Mouse (Mus musculus): ENCODE data around the gene Pcbp4. TPM values are rescaled to one million over a fixed set of nuclear protein-coding genes. Genes with fewer than 3 reads are reported as not detected.
A peak's percentile ranks its signal among the peaks of the same experiment; 100 is the strongest.

The Pcbp4 gene
- polyA plus RNA-seq, 1 experiment from 2014 or later: 228 TPM

- no peak overlapping the region for H3K27ac ChIP-seq (ENCODE audit: low read depth, low read length)
- H3K9me3 ChIP-seq (ENCODE audit: control insufficient read depth, low read length): no peaks in the 10 kb centered on the region
- no peak overlapping the region for H3K4me3 ChIP-seq (ENCODE audit: low read length)
- H3K36me3 ChIP-seq (ENCODE audit: control insufficient read depth, insufficient read depth, low read length): peaks cover 23% of the 10 kb centered on the region
- ATAC-seq: no peak
- H3K27me3 ChIP-seq (replicated peaks; ENCODE audit: control insufficient read depth, insufficient read depth, low read length): no peaks in the 10 kb centered on the region
- 79% methylated on average over 15 of the region's 15 CpGs for WGBS
- H3K4me2 ChIP-seq (ENCODE audit: low read length): no peak overlapping the region
- no peak overlapping the region for H3K9ac ChIP-seq (ENCODE audit: low read depth, low read length)
- H3K4me1 ChIP-seq (ENCODE audit: control insufficient read depth, insufficient read depth, low read depth, low read length): peaks cover 46% of the 10 kb centered on the region
Observed at GRCm38 (mm10) chr9:106459946-106460345, 6.9 kb downstream of the Pcbp4 start.

- H3K9me3 ChIP-seq (ENCODE audit: control insufficient read depth, low read length): no peaks in the 10 kb centered on the region
- peaks cover 45% of the 10 kb centered on the region for H3K4me1 ChIP-seq (ENCODE audit: control insufficient read depth, insufficient read depth, low read depth, low read length)
- peaks cover 23% of the 10 kb centered on the region for H3K36me3 ChIP-seq (ENCODE audit: control insufficient read depth, insufficient read depth, low read length)
- ATAC-seq: no peak
- H3K9ac ChIP-seq (ENCODE audit: low read depth, low read length): no peak overlapping the region
- no peak overlapping the region for H3K27ac ChIP-seq (ENCODE audit: low read depth, low read length)
- H3K27me3 ChIP-seq (replicated peaks; ENCODE audit: control insufficient read depth, insufficient read depth, low read length): no peaks in the 10 kb centered on the region
- no peak overlapping the region for H3K4me3 ChIP-seq (ENCODE audit: low read length)
- H3K4me2 ChIP-seq (ENCODE audit: low read length): no peak overlapping the region
- 74% methylated on average over 18 of the region's 18 CpGs for WGBS
Observed at GRCm38 (mm10) chr9:106460401-106461025, 7.4 kb downstream of the Pcbp4 start.

GRCm38 (mm10) chr9:106461026-106461415 is 7.9 kb downstream of the Pcbp4 start:
- H3K27ac ChIP-seq (ENCODE audit: low read depth, low read length): no peak overlapping the region
- H3K4me2 ChIP-seq (ENCODE audit: low read length): no peak overlapping the region
- H3K4me1 ChIP-seq (ENCODE audit: control insufficient read depth, insufficient read depth, low read depth, low read length): peaks cover 45% of the 10 kb centered on the region
- H3K27me3 ChIP-seq (replicated peaks; ENCODE audit: control insufficient read depth, insufficient read depth, low read length): no peaks in the 10 kb centered on the region
- 91% methylated on average over 9 of the region's 9 CpGs for WGBS
- no peak overlapping the region for H3K9ac ChIP-seq (ENCODE audit: low read depth, low read length)
- peaks cover 23% of the 10 kb centered on the region for H3K36me3 ChIP-seq (ENCODE audit: control insufficient read depth, insufficient read depth, low read length)
- H3K9me3 ChIP-seq (ENCODE audit: control insufficient read depth, low read length): no peaks in the 10 kb centered on the region
- H3K4me3 ChIP-seq (ENCODE audit: low read length): no peak overlapping the region
- no peak for ATAC-seq

GRCm38 (mm10) chr9:106461641-106462429 is 8.7 kb downstream of the Pcbp4 start:
- Histone ChIP-seq H3K4me1 (ENCODE audit: control insufficient read depth, insufficient read depth, low read depth, low read length) (peaks cover 38% of the 10 kb centered on the region), H3K9me3 (ENCODE audit: control insufficient read depth, low read length) (no peaks in the 10 kb centered on the region), H3K27ac (ENCODE audit: low read depth, low read length) (no peak overlapping the region), H3K9ac (ENCODE audit: low read depth, low read length) (no peak overlapping the region), H3K27me3 (replicated peaks; ENCODE audit: control insufficient read depth, insufficient read depth, low read length) (no peaks in the 10 kb centered on the region), H3K4me2 (ENCODE audit: low read length) (no peak overlapping the region), H3K4me3 (ENCODE audit: low read length) (no peak overlapping the region), H3K36me3 (ENCODE audit: control insufficient read depth, insufficient read depth, low read length) (peaks cover 23% of the 10 kb centered on the region)
- WGBS: 87% methylated on average over 16 of the region's 16 CpGs
- ATAC-seq: no peak

GRCm38 (mm10) chr9:106462430-106462800 is 9.3 kb downstream of the Pcbp4 start:
- no peak for ATAC-seq
- no peaks in the 10 kb centered on the region for H3K9me3 ChIP-seq (ENCODE audit: control insufficient read depth, low read length)
- H3K4me1 ChIP-seq (ENCODE audit: control insufficient read depth, insufficient read depth, low read depth, low read length): peaks cover 32% of the 10 kb centered on the region
- no peak overlapping the region for H3K4me2 ChIP-seq (ENCODE audit: low read length)
- no peaks in the 10 kb centered on the region for H3K27me3 ChIP-seq (replicated peaks; ENCODE audit: control insufficient read depth, insufficient read depth, low read length)
- 86% methylated on average over 12 of the region's 12 CpGs for WGBS
- H3K27ac ChIP-seq (ENCODE audit: low read depth, low read length): no peak overlapping the region
- no peak overlapping the region for H3K9ac ChIP-seq (ENCODE audit: low read depth, low read length)
- H3K4me3 ChIP-seq (ENCODE audit: low read length): no peak overlapping the region
- H3K36me3 ChIP-seq (ENCODE audit: control insufficient read depth, insufficient read depth, low read length): peaks cover 23% of the 10 kb centered on the region

- ATAC-seq: no peak
- WGBS: 73% methylated on average over 21 of the region's 21 CpGs
- peaks cover 23% of the 10 kb centered on the region for H3K4me1 ChIP-seq (ENCODE audit: control insufficient read depth, insufficient read depth, low read depth, low read length)
- H3K27ac ChIP-seq (ENCODE audit: low read depth, low read length): no peak overlapping the region
- peak overlapping the region; percentile 35; the same call in 1 of the 2 replicates for H3K9ac ChIP-seq (ENCODE audit: low read depth, low read length)
- no peaks in the 10 kb centered on the region for H3K9me3 ChIP-seq (ENCODE audit: control insufficient read depth, low read length)
- H3K36me3 ChIP-seq (ENCODE audit: control insufficient read depth, insufficient read depth, low read length): peaks cover 23% of the 10 kb centered on the region
- H3K27me3 ChIP-seq (replicated peaks; ENCODE audit: control insufficient read depth, insufficient read depth, low read length): no peaks in the 10 kb centered on the region
- no peak overlapping the region for H3K4me3 ChIP-seq (ENCODE audit: low read length)
- no peak overlapping the region for H3K4me2 ChIP-seq (ENCODE audit: low read length)
Observed at GRCm38 (mm10) chr9:106463122-106464063, 10.3 kb downstream of the Pcbp4 start.

GRCm38 (mm10) chr9:106464751-106465541 is 11.9 kb downstream of the Pcbp4 start:
- H3K9ac ChIP-seq (ENCODE audit: low read depth, low read length): peak overlapping the region; percentile 83
- WGBS: 2% methylated on average over 74 of the region's 99 CpGs

GRCm38 (mm10) chr9:106465571-106466200 is 12.6 kb downstream of the Pcbp4 start, which contains the start of gene Gpr62:
TSS of gene Gpr62 (minus strand) at chr9:106465938.
- H3K36me3 ChIP-seq (ENCODE audit: control insufficient read depth, insufficient read depth, low read length): peaks cover 20% of the 10 kb centered on the region
- peak within 1 kb of the TSS; percentile 97 for H3K4me2 ChIP-seq (ENCODE audit: low read length)
- peak; percentile 60 for ATAC-seq
- peak within 1 kb of the TSS; percentile 83 for H3K9ac ChIP-seq (ENCODE audit: low read depth, low read length)
- H3K27me3 ChIP-seq (replicated peaks; ENCODE audit: control insufficient read depth, insufficient read depth, low read length): no peaks in the 10 kb centered on the region
- no peaks in the 10 kb centered on the region for H3K9me3 ChIP-seq (ENCODE audit: control insufficient read depth, low read length)
- H3K4me3 ChIP-seq (ENCODE audit: low read length): peak within 1 kb of the TSS; percentile 57
- 27% methylated on average over 19 of the region's 26 CpGs for WGBS
- peak within 1 kb of the TSS; percentile 93 for H3K27ac ChIP-seq (ENCODE audit: low read depth, low read length)
- peaks cover 18% of the 10 kb centered on the region for H3K4me1 ChIP-seq (ENCODE audit: control insufficient read depth, insufficient read depth, low read depth, low read length)

More at GRCm38 (mm10) chr9:106464751-106465541, 11.9 kb downstream of the Pcbp4 start:
- Histone ChIP-seq H3K4me2 (ENCODE audit: low read length) (peak overlapping the region; percentile 97), H3K36me3 (ENCODE audit: control insufficient read depth, insufficient read depth, low read length) (peaks cover 23% of the 10 kb centered on the region), H3K27me3 (replicated peaks; ENCODE audit: control insufficient read depth, insufficient read depth, low read length) (no peaks in the 10 kb centered on the region), H3K4me3 (ENCODE audit: low read length) (peak overlapping the region; percentile 57), H3K4me1 (ENCODE audit: control insufficient read depth, insufficient read depth, low read depth, low read length) (peaks cover 18% of the 10 kb centered on the region), H3K27ac (ENCODE audit: low read depth, low read length) (peak overlapping the region; percentile 93), H3K9me3 (ENCODE audit: control insufficient read depth, low read length) (no peaks in the 10 kb centered on the region)
- ATAC-seq: peak; percentile 84
